Mouse (Mus musculus) ovary, postnatal 36 days (tissue): ENCODE data around the gene Dedd2.
"Not testable (repeated sequence)": the region's sequence is repeated elsewhere in the genome, so short reads cannot be mapped to it uniquely, and the experiment has no call there.

Source experiments
- DNase-seq: peaks from one replicate; pipeline ENCODE4 v3.0.0; 2022; ENCODE audit warnings: low spot score, mixed read lengths

The Dedd2 gene

DNA sequence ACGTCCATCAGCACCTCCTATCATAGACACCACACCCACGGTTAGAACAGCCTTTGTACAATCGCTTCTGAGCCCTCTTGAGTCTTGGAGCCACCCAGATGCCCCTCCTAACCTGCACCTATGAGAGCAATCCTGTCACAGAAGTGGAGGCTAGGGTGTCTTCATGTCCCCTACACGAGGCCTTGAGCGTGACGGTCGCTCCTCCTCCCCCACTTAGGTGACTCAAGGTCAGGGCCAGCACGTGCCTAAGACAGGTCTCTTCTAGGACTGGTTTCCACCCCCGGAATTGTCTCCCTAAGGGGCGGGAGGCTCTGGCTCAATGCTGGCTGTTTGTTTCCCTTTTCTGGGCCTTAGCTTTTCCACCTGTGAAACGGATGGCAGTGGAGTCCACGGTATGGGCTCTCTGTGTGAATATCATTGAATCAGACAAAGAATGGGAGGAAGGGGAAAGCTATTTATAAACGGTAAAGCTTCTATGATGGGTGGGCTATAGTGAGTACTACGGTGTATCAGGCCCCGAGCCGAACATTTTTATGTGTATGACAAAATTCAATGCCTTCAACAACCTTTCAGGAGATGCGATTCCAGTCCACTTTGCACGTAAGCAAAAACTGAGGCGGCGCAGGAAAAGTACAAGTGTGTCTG is at the start of gene Dedd2:
Gene Dedd2 (minus strand): TSS at position 159 of the 645 bp plus-strand sequence.
- no peak for DNase-seq

- peak; percentile 5 for DNase-seq
Observed at GRCm38 (mm10) chr7:25269545-25270271, 49.3 kb upstream of the Dedd2 start.

- DNase-seq: peak; percentile 13
Observed at GRCm38 (mm10) chr7:25269029-25269428, 48.6 kb upstream of the Dedd2 start.

- no peak for DNase-seq
Observed at GRCm38 (mm10) chr7:25268588-25268987, 48.2 kb upstream of the Dedd2 start.

- DNase-seq: peak; percentile 98
Observed at GRCm38 (mm10) chr7:25267751-25268463, 47.5 kb upstream of the Dedd2 start.

DNA sequence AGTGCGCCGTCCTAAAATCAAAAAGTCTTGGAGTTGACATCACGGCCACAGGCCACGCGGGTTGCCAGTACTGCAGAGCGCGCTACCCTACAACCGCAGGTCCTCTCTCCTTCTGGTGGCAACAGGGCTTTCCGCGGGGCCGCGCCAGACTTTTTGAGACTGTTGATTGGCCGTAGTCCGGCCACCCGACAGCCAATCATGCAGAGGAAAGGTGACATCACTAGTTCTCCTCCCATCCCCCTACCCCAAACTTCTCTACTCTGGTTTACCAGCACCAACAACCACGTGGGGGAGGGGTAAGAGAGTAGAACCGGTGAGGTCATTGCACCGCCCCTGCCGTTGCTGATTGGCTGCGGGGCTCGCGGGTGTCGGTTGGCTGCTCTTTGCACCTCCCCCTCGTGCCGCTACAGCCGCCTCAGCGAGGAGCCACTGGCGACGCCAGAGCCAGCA is 46.9 kb upstream of the Dedd2 start, which contains the start of gene Cic:
Gene Cic (plus strand): TSS at position 404 of the 450 bp plus-strand sequence.
- DNase-seq: peak; percentile 95

GRCm38 (mm10) chr7:25266180-25266962 is 46.0 kb upstream of the Dedd2 start:
- DNase-seq: no peak

DNA sequence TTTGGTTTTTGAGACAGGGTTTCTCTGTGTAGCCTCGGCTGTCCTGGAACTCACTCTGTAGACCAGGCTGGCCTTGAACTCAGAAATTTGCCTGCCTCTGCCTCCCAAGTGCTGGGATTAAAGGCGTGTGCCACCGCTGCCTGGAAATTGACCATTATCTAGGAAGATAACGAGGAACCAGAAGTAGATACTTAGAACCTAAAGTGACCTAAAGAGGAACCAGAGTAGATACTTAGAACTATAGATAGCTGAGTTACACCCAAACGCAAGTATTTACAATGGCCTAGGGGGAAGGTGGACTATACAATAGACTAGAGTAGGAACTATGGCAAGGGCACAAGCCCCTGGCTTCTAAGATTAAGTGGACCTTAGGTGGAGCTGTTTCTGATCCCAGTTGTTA is 45.3 kb upstream of the Dedd2 start:
- DNase-seq: not testable (repeated sequence)

DNA sequence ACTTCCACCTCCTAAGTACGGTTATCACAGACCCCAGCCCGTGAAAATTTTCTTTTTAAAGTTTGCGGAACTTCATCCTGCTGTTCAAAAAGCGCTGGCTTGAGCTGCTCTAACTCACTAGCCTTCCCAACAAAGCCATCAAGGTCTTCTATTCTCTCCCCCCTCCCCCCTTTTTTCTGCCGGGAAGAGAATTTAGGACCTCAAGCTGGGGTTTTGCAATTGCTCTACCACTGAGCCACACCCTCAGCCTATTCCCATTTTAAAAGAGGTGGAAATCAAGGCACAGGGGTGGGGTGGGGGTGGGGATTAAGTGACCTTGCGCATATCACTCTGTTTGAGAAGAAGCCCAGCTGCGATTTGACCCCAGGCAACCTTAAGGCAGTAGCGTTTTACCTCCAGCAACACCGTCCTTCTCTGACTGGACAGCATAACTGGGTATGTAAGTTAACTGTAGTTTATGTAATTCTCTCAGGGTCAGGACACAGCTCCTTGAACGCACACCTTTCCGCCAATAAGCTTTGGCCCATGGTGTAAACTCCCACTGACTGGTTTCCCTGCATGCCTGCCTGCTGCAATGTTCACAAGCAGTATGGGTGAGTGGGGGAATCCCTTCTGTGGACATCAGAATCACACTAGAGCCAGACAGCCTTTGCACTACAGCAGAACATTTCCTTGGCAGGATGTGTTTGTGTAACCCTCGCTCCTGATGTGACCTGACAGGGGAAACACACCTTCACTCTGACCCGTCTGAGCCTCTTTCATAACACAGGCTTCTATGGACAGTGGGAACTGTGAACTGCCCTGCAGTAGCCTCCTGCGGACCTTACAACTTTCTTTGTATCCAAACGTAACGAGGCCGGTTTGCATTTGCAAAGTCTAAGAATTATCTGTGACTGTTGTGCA is 43.8 kb upstream of the Dedd2 start:
- DNase-seq: no peak

DNA sequence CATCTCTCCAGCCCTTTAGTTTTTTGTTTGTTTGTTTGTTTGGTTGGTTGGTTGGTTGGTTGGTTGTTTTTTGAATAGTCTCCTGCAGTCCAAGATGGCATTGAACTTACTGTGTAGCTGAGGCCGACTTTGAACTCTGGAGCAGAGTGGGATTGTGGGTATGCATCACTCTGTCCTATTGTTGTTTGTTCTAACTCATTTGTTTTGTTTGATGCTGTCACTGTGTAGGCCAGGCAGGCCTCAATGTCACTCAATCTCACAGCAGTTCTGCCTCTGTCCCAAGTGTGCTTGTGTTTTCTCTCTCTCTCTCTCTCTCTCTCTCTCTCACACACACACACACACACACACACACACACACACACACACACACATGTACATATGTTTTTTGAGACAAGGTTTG is 41.5 kb upstream of the Dedd2 start:
- no peak for DNase-seq

DNA sequence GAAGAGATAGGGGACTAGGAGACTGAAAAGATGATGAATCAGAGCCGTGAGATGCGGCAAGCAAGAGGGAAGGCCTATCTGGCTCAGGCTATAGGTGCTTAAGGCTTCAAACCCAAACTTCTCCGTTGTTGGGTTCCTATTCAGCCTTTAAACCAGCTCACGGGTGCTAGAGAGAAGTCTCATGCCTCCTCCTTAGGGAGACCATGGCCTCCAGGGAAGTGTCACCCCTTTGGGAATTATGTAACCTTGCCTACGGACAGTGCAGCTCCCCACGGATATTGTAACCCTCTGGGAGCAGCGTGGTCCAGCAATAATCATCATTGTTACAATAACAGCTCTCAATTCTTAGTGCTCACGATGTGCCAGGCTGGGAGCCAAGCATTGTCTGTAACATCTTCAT is 31.4 kb upstream of the Dedd2 start:
- no peak for DNase-seq

- peak; percentile 56 for DNase-seq
Observed at GRCm38 (mm10) chr7:25251071-25251791, 30.8 kb upstream of the Dedd2 start.

- peak; percentile 97 for DNase-seq
Observed at GRCm38 (mm10) chr7:25250141-25250972, 29.9 kb upstream of the Dedd2 start, which contains the start of gene Erf. Gene Erf, minus strand, starts transcription at chr7:25250761.

- DNase-seq: peak; percentile 82
Observed at GRCm38 (mm10) chr7:25249314-25250140, 29.1 kb upstream of the Dedd2 start.

DNA sequence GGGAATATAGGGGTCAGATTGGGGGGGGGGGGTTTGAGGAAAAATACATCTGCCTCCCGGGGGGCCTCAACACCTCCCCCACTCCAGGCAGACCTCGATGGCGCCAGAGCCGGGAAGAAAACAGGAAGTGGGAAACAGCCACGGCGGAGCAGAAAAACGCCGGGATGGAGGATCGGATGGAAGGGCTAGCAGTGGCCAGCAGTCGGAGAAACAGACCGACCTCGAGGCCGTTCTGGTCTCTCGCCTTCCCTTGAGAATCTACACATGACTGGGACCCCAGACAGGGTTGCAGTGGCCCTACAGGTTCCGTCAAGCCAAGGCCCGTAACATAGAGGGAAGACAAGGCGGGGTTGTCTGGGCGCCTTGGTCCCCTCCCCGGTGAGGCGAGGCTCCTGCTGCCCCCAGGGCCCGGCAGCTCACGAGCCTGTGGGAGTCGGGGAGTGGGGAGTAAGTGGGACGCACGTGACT is 28.5 kb upstream of the Dedd2 start:
- DNase-seq: no peak

- DNase-seq: peak; percentile 42
Observed at GRCm38 (mm10) chr7:25248018-25248647, 27.7 kb upstream of the Dedd2 start.

GRCm38 (mm10) chr7:25247498-25247897 is 27.1 kb upstream of the Dedd2 start:
- no peak for DNase-seq

- no peak for DNase-seq
Observed at GRCm38 (mm10) chr7:25246759-25247137, 26.3 kb upstream of the Dedd2 start.
